Mouse (Mus musculus): Measurements from ENCODE around the gene 1810013L24Rik.

GRCm38 (mm10) chr16:8823661-8824060 is 6.2 kb upstream of the 1810013L24Rik start:
- TF ChIP-seq MAX (IDR thresholded peaks at IDR 0.05; ENCODE audit: low read depth) = no peak
- TF ChIP-seq TCF12 (IDR thresholded peaks at IDR 0.05; ENCODE audit: insufficient read depth, poor library complexity, severe bottlenecking) = no peak
- no peak for TF ChIP-seq POLR2A (IDR thresholded peaks at IDR 0.05; ENCODE audit: insufficient read length, low read depth)
- no peak for TF ChIP-seq POLR2AphosphoS2 (IDR thresholded peaks at IDR 0.05; ENCODE audit: insufficient read length, low read depth)
- TF ChIP-seq MYOD1 (IDR thresholded peaks at IDR 0.05; ENCODE audit: control insufficient read depth in 1 of 3, insufficient read length in 2 of 3, low read depth in 2 of 3) = no peak
- no peak for TF ChIP-seq E2F4 (IDR thresholded peaks at IDR 0.05; ENCODE audit: insufficient read depth)
- TF ChIP-seq USF1 (IDR thresholded peaks at IDR 0.05; ENCODE audit: low read depth) = no peak
- no peak for TF ChIP-seq TCF3 (IDR thresholded peaks at IDR 0.05; ENCODE audit: insufficient read length, low read depth)
- TF ChIP-seq CEBPB (IDR thresholded peaks at IDR 0.05; ENCODE audit: insufficient read depth, poor library complexity, severe bottlenecking) = peak; percentile 73; the same call in 1 of the 2 replicates
- TF ChIP-seq REST (IDR thresholded peaks at IDR 0.05; ENCODE audit: insufficient read depth, insufficient read length) = no peak
- no peak for TF ChIP-seq MYOG (IDR thresholded peaks at IDR 0.05; ENCODE audit: control insufficient read depth in 1 of 3, insufficient read depth in 1 of 3, insufficient read length in 2 of 3, low read depth in 2 of 3)
- TF ChIP-seq SRF (IDR thresholded peaks at IDR 0.05; ENCODE audit: control insufficient read depth, insufficient read length, low read depth) = no peak
